Mouse (Mus musculus): ENCODE measurements around the gene Dctn2. TPM values are rescaled to one million over a fixed set of nuclear protein-coding genes. Genes with fewer than 3 reads are reported as not detected.
"Not testable (repeated sequence)": the region's sequence is repeated elsewhere in the genome, so short reads cannot be mapped to it uniquely, and the experiment has no call there.

The Dctn2 gene
- polyA plus RNA-seq, 1 experiment: 149 TPM

GRCm38 (mm10) chr10:127291881-127292638 lies 25.9 kb downstream of the Dctn2 start:
- H3K27ac ChIP-seq (ENCODE audit: insufficient read depth, low read length): peak overlapping the region; percentile 94
- TF ChIP-seq POLR2A (IDR thresholded peaks at IDR 0.05; ENCODE audit: low read depth, low read length) (peak; percentile 40), CTCF (IDR thresholded peaks at IDR 0.05; ENCODE audit: borderline replicate concordance, insufficient read depth, low read length) (no peak)
- peak overlapping the region; percentile 80 for H3K4me3 ChIP-seq (ENCODE audit: insufficient read depth, low read length)
- peaks cover 9% of the 10 kb centered on the region; the same call in 1 of the 2 replicates for H3K4me1 ChIP-seq (ENCODE audit: control insufficient read depth, insufficient read depth, low read length)

- H3K27ac ChIP-seq (ENCODE audit: insufficient read depth, low read length): 0 out of 2 replicates have a peak overlapping the region, but pooled peaks have one; percentile 1
- peaks cover 5% of the 10 kb centered on the region; the same call in 1 of the 2 replicates for H3K4me1 ChIP-seq (ENCODE audit: control insufficient read depth, insufficient read depth, low read length)
- TF ChIP-seq CTCF (IDR thresholded peaks at IDR 0.05; ENCODE audit: borderline replicate concordance, insufficient read depth, low read length): no peak
- peak; percentile 54 for TF ChIP-seq POLR2A (IDR thresholded peaks at IDR 0.05; ENCODE audit: low read depth, low read length)
- peak overlapping the region; percentile 80 for H3K4me3 ChIP-seq (ENCODE audit: insufficient read depth, low read length)
Observed at GRCm38 (mm10) chr10:127292987-127293538, 26.9 kb downstream of the Dctn2 start.

- no peak for TF ChIP-seq CTCF (IDR thresholded peaks at IDR 0.05; ENCODE audit: borderline replicate concordance, insufficient read depth, low read length)
- TF ChIP-seq POLR2A (IDR thresholded peaks at IDR 0.05; ENCODE audit: low read depth, low read length): no peak; the same call in 1 of the 2 replicates
Observed at GRCm38 (mm10) chr10:127293590-127294113, 27.5 kb downstream of the Dctn2 start.

GRCm38 (mm10) chr10:127294895-127295510 lies 28.8 kb downstream of the Dctn2 start:
- TF ChIP-seq CTCF (IDR thresholded peaks at IDR 0.05; ENCODE audit: borderline replicate concordance, insufficient read depth, low read length) (no peak), POLR2A (IDR thresholded peaks at IDR 0.05; ENCODE audit: low read depth, low read length) (peak; percentile 62)
- Histone ChIP-seq H3K4me3 (ENCODE audit: insufficient read depth, low read length) (no peak overlapping the region), H3K27ac (ENCODE audit: insufficient read depth, low read length) (no peak overlapping the region)

More at GRCm38 (mm10) chr10:127293590-127294113, 27.5 kb downstream of the Dctn2 start:
- peaks cover 5% of the 10 kb centered on the region; the same call in 1 of the 2 replicates for H3K4me1 ChIP-seq (ENCODE audit: control insufficient read depth, insufficient read depth, low read length)
- peak overlapping the region; percentile 80 for H3K4me3 ChIP-seq (ENCODE audit: insufficient read depth, low read length)
- H3K27ac ChIP-seq (ENCODE audit: insufficient read depth, low read length): no peak overlapping the region

GRCm38 (mm10) chr10:127295986-127296794 lies 30.0 kb downstream of the Dctn2 start:
- TF ChIP-seq CTCF (IDR thresholded peaks at IDR 0.05; ENCODE audit: borderline replicate concordance, insufficient read depth, low read length): no peak
- TF ChIP-seq POLR2A (IDR thresholded peaks at IDR 0.05; ENCODE audit: low read depth, low read length): peak; percentile 35
- H3K4me3 ChIP-seq (ENCODE audit: insufficient read depth, low read length): no peak overlapping the region
- H3K4me1 ChIP-seq (ENCODE audit: control insufficient read depth, insufficient read depth, low read length): peaks cover 3% of the 10 kb centered on the region; the same call in 1 of the 2 replicates
- no peak overlapping the region for H3K27ac ChIP-seq (ENCODE audit: insufficient read depth, low read length)

More at GRCm38 (mm10) chr10:127294895-127295510, 28.8 kb downstream of the Dctn2 start:
- H3K4me1 ChIP-seq (ENCODE audit: control insufficient read depth, insufficient read depth, low read length): peaks cover 3% of the 10 kb centered on the region; the same call in 1 of the 2 replicates

- Histone ChIP-seq H3K27ac (ENCODE audit: insufficient read depth, low read length) (no peak overlapping the region), H3K4me1 (ENCODE audit: control insufficient read depth, insufficient read depth, low read length) (peaks cover 3% of the 10 kb centered on the region; the same call in 1 of the 2 replicates), H3K4me3 (ENCODE audit: insufficient read depth, low read length) (no peak overlapping the region)
- no peak for TF ChIP-seq CTCF (IDR thresholded peaks at IDR 0.05; ENCODE audit: borderline replicate concordance, insufficient read depth, low read length)
- TF ChIP-seq POLR2A (IDR thresholded peaks at IDR 0.05; ENCODE audit: low read depth, low read length): peak; percentile 61
Observed at GRCm38 (mm10) chr10:127297015-127297871, 31.1 kb downstream of the Dctn2 start.

GRCm38 (mm10) chr10:127300361-127300760 lies 34.2 kb downstream of the Dctn2 start:
- no peak overlapping the region for H3K27ac ChIP-seq (ENCODE audit: insufficient read depth, low read length)
- no peak for TF ChIP-seq CTCF (IDR thresholded peaks at IDR 0.05; ENCODE audit: borderline replicate concordance, insufficient read depth, low read length)
- TF ChIP-seq POLR2A (IDR thresholded peaks at IDR 0.05; ENCODE audit: low read depth, low read length): no peak
- H3K4me1 ChIP-seq (ENCODE audit: control insufficient read depth, insufficient read depth, low read length): no peaks in the 10 kb centered on the region
- no peak overlapping the region for H3K4me3 ChIP-seq (ENCODE audit: insufficient read depth, low read length)

GRCm38 (mm10) chr10:127303136-127303535 lies 37.0 kb downstream of the Dctn2 start:
- TF ChIP-seq CTCF (IDR thresholded peaks at IDR 0.05; ENCODE audit: borderline replicate concordance, insufficient read depth, low read length) (no peak), POLR2A (IDR thresholded peaks at IDR 0.05; ENCODE audit: low read depth, low read length) (no peak)
- Histone ChIP-seq H3K27ac (ENCODE audit: insufficient read depth, low read length) (no peak overlapping the region), H3K4me1 (ENCODE audit: control insufficient read depth, insufficient read depth, low read length) (no peaks in the 10 kb centered on the region)

GRCm38 (mm10) chr10:127309167-127309566 lies 43.0 kb downstream of the Dctn2 start:
- H3K27ac ChIP-seq (ENCODE audit: insufficient read depth, low read length); H3K4me1 ChIP-seq (ENCODE audit: control insufficient read depth, insufficient read depth, low read length); H3K4me3 ChIP-seq (ENCODE audit: insufficient read depth, low read length): not testable (repeated sequence)

More at GRCm38 (mm10) chr10:127303136-127303535, 37.0 kb downstream of the Dctn2 start:
- H3K4me3 ChIP-seq (ENCODE audit: insufficient read depth, low read length): no peak overlapping the region
